Mouse (Mus musculus): ENCODE measurements around the gene Slc35e4.
"Not testable (repeated sequence)": the region's sequence is repeated elsewhere in the genome, so short reads cannot be mapped to it uniquely, and the experiment has no call there.

The Slc35e4 gene

DNA sequence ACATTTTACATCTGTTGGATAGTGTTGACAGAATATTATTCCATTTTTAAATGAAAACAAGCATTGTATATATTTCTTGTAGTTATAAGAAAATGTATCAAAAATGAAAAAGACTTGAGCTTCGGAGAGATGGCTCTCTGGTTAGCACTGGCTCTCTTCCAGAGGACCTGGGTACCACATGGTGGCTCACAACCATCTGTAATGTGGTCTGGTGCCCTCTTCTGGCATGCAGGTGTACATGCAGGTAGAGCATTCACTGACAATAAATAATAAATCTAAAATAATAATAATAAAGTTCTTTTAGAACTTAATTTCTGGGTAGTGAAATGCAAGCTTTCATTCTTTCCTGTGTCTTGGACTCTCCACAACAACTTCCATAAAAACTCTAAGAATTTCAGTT lies 4.3 kb upstream of the Slc35e4 start:
- no peak for DNase-seq (ENCODE audit: low spot score in 2 of 2)

DNA sequence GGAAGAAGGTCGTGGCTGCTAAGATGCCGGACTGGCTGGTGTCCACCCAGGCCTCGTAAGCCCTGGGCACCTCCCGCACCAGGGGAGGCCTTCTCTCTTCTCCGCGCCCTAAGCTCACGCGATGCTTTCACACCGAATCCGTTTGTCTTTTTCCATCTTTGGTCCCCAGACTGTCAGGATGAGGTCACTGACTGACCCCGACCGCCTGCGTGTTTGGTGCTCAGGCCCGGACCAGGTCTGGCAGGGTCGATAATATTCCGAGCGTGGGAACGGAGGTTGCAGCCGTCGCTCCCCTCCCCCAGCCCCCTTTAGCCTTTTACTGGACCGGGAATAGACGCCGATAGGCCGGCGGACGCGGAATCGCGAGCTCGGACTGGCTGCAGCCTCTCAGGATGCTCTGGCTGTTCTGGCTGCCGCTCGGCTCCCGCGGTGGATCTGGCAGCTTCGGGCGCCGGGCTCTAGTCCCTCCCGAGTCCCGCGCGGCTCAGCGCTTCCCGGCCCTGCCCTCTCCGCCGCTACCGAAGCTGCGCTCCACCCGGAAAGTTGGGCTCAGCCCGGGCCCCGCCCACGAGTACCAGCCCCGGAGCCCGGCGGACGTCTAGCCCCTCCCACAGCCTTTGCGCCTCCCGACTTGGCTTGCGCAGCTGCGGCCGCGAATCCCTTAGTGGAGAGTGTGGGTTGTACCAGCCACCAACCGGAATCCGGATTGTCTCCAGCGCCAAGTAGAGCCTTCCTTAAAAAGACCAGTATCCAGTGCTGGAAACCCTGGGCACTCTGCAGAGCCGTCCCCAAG lies 952 bp downstream of the Slc35e4 start:
- peak; percentile 85 to 89 for DNase-seq (ENCODE audit: low spot score in 2 of 2)

DNA sequence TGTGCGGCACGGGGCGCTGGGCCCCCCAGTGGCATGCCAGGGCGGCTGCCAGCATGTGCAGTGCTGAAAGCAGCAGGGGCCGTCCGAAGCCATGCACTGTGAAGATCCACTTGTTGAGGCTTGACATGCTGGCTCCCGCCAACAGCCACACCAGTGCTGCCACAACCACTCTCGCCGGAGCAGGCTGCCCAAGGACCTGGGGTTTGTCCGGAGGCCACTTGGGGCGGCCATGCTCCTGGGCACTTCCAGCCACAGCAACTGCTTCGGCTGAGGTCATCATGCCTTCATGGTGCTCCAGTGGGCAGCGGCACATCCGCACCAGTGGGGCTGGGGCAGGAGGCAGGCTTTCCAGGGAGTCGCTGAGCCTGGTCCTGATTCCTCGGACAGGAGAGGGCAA lies 1.6 kb downstream of the Slc35e4 start:
- DNase-seq (ENCODE audit: low spot score in 2 of 2), result peak in 1 of 2 experiments; percentile 29

DNA sequence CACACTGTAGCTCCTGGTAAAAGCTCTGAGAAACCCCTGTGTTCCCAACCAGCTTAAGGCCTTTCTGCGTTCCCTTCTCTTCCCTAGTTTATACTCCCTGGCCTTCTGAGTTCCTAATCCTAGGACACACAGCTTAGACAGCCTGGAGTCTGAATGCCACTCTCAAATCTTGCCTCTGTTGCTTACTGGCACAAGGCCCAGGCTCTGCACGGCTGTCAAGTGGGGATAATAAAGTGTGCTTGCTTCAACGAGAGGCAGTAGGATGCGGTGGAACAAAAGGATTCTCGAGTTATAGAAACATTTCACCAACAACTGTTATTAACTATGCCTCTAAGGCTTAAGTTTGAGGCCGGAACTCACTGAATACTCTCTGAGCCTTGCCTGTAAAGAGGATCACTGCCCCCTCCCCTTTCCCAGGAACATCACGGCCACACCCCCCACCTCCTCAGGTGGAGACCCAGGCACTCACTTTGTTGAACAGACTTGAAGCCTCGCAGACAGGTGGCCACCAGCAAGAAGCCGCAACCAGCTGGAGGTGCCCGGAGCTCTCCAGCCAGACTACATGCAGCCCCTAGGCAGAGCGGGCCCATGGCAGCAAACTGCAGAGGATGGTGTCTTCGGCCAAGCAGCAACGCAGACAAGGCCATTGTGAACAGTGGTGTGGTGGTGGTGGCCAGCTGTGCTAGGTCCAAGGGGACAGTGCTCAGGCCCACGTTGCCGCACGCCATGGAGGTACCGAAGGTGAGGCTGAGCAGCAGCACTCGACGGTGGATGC lies 2.2 kb downstream of the Slc35e4 start:
- DNase-seq (ENCODE audit: low spot score in 2 of 2), result no peak

DNA sequence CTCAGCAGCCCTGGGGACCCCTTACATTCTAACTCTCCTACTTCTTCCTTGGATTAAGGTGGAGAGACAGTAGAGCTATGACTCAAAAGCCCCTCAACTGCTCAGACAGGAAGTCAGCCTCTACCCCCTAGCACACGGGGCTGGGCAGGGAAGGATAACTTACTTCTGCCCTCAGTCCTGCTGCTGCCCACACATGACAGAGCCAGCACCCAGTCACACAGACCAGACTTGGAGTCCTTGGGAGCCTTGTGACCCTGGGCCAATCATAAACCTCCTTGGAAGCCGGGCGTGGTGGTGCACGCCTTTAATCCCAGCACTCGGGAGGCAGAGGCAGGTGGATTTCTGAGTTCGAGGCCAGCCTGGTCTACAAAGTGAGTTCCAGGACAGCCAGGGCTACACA lies 3.0 kb downstream of the Slc35e4 start:
- DNase-seq (ENCODE audit: low spot score in 2 of 2), result not testable (repeated sequence)

DNA sequence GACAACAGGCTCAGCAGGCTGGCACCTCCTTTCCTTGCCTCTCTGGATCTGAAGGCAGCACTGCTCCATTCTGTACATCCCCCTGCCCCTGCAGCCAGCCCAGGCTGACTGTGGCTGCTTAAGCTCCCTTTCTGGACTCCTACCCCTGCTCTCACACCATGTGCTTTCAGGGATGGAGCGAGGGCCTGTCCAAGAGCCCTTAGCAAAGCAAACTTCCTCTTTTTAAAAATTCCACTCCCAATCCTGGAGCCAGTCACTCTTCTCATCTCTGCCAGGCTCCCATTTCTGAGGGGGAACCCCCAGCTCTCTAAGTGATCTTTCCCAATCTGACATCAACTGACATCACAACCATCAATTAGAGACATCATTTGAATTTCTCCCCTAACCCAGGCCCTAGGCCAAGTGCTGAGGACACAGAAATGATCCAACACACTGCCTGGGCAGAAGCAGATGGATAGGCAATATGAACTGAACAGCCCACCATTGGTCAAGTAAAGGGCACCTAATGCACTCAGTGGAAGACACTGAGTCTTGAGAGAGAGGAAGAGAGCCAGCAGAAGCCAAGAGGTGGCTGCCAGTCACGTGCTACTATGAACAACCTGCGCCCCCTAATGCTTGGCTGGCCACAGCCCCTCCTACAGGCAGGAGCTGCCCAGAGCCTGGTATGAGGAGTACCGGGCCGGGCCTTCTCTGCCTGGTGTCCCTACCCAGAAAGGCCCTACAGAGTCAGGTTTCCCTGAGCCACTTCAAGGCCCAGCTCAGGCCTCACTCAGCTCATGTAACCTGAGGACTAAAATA lies 3.8 kb downstream of the Slc35e4 start:
- DNase-seq (ENCODE audit: low spot score in 2 of 2), result no peak

DNA sequence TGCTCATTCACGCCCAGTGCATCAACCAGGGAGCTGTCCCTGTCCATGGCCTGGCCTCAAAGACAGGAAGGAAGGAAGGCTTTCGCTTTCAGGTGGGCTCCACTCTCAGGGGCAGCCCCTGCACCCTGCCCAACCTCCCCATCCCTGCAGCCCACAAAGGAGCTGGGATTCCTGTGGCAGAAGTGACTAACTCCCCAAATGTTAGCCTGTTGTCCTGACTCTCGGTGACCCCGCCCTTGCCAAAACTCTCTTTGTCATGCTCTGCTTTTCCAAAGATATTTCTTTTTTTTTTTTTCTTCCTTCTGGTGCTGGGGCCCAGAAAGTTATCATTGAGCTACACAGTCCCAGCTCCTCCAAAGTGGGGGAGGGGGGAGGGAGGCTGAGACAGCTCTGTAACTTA lies 5.2 kb downstream of the Slc35e4 start:
- DNase-seq (ENCODE audit: low spot score in 2 of 2), result no peak

DNA sequence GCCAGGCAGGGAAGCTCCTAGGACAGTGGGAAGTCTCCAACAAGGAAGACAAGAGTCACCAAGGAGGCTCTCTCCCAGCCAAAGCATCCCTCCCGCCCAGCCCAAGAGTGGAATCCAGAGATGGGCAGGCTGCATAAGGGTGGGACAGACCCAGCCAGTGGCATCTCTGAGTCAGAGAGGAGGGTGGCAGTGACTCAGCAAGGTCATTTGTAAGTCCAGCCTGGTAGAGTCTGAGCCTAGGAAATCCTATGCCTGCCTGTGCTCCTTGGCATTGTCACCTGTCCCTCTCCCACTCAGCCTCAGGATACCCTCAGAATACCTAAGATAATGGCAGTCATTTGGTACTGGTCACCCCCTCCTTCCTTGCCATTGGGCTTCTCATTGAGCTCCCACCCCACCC lies 9.0 kb downstream of the Slc35e4 start:
- DNase-seq (ENCODE audit: low spot score in 2 of 2), result no peak

DNA sequence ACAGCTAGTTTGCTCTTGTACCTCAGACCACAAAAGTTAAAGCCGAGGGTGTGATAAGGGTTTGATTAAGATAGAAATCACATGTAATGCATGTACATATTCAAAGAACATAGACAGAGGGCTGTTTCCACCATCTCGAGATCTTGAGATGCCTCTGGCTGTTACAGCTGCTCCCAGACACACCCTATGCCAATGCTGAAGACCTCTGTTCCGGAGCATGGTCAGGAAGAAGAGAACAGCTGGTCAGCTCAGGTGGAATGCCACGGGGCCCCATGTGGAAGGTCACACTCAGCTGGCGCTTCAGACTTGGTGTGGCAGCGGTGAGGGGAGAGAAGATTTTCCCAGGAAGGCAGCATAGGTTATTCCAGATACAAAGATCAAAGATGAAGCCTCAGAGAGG lies 9.8 kb downstream of the Slc35e4 start:
- no peak for DNase-seq (ENCODE audit: low spot score in 2 of 2)

DNA sequence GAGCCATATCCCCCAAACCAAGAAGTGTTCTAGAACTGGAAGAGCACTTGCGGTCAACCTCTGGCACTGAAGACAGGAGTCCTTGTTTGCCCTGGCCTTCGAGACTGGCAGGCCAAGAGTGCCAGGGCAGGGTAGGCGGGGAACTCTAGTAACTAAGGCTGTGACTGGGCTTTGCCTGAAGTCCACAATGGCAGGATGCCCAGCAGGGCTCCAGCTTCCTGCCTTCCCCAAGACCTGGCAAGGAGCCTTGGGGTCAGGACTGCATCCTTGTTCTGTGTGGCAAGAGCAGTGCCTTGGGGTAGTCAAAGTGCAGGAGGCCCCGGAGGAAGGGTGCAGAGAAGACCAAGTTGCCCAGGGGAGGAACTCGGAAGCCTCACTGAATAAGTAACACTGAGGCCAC lies 11.4 kb downstream of the Slc35e4 start:
- peak in 1 of 2 experiments; percentile 71 for DNase-seq (ENCODE audit: low spot score in 2 of 2)

DNA sequence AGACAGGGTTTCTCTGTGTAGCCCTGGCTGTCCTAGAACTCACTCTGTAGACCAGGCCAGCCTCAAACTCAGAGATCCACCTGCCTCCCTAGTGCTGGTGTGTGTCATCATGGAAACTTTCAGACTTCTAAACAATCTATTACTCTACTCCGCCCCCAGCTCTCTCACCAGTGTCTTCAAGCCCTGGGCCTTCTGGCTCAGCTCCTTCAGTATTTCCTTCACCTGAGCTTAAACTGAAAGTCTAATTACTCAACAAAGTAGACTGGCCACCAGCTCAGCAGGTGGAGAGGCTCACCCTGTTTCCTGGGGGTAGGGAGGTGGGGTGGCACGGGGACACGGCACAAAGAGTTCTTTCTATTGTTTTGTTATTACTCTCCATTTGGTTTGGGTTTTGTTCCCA lies 11.9 kb downstream of the Slc35e4 start:
- DNase-seq (ENCODE audit: low spot score in 2 of 2), result no peak

DNA sequence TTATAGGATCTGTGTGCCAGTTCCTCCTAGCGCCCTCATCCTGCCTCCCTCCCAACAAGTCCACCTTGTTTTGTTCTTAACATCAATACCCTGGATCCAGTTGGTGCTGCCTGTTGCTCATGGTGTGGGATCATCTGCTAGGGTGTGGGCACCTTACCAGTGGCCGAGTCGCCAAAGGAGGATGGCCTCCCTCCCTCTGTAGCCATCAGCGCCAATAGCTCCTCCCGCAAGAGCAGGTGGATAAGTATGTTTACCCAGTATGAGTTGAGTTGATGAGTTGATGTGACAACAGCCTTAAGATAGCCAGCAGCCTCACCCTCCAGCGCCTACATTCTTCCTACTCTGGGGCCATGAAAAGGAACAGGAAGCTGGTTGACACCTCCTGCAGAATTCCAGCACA lies 14.2 kb downstream of the Slc35e4 start:
- no peak for DNase-seq (ENCODE audit: low spot score in 2 of 2)

DNA sequence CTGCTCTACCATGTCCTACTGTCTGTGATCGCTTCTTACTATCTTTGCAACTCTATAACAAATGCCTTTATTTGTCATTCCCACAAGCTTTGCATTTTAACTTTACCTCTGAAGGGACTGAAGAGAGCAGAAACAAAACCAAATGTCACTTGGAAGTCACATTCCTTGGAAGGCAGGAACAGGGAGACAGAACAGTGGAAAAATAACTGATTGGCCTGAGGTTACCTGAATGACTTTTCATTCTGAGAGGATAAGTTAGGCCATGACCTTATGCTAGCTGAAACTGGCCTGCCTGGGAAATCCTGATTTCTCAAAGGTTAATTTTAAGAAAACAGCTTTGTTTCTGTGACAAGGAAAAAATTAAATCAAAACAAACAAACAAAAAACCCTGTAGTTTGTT lies 18.5 kb downstream of the Slc35e4 start:
- DNase-seq (ENCODE audit: low spot score in 2 of 2), result no peak

DNA sequence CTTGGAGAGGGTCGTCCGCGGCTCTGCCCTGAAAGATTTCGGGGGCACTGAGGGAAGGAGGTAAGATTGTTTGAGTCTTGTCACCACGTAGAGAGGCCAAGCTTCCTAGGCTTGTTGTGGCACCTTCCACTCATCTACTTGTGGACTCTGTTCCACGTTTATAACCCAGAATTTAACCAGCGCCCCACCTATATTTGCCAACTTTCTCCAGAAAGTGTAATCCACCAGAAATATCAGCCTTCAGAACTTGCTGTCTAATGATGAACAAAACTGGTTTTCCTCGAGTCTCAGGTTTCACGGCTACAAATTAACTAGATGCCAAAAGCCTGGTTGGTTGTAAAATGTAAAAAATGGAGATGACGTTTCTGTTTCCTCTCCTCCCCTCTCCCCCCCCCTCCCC lies 19.0 kb downstream of the Slc35e4 start:
- no peak for DNase-seq (ENCODE audit: low spot score in 2 of 2)

DNA sequence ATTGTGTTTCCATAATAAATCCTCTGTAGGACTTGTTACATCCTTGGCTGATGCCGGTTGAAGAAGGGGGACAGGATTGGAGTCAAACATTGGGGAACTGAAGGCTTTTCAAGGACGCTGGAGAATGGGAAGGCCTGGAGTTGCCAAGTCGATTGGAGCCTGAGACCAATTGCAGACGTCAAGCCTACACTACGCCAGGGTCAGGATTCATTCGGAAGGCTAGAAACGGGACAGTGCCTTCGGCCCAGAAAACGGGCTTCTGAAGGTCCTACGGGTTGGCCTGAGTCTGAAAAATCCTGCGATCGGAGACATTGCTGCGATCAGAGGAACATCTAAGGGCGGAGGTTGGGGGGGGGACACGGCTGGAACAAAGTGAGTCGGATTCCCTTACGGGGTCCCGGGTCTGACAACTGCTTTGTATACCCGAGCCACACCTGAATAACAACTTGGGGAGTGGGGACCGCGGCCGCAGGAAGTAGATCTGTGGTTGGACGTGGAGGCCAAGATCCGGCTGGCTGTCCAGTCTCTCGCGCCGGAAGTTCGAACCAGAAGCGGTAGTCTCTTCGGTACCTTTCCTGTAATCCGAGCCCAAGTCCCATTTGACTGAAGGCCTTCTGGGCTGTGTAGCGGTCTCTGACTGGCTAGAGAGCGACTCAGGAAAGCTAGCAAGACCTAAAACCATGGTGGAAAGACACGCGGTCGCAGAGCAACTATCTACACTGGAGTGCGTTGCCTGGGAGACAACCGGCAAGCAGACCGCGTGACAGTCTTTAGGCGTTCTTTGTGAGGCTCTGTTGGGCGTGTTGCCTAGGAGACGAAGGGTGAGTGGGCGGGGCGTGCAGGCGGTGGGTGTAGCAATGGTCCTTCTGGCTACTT lies 19.8 kb downstream of the Slc35e4 start, which contains the start of the genes 4921536K21Rik and Dusp18:
TSS of gene 4921536K21Rik (minus strand) at position 693 of the 876 bp plus-strand sequence.
TSS of gene Dusp18 (plus strand) at position 835 of the 876 bp plus-strand sequence.
- peak; percentile 84 to 94 for DNase-seq (ENCODE audit: low spot score in 2 of 2)

DNA sequence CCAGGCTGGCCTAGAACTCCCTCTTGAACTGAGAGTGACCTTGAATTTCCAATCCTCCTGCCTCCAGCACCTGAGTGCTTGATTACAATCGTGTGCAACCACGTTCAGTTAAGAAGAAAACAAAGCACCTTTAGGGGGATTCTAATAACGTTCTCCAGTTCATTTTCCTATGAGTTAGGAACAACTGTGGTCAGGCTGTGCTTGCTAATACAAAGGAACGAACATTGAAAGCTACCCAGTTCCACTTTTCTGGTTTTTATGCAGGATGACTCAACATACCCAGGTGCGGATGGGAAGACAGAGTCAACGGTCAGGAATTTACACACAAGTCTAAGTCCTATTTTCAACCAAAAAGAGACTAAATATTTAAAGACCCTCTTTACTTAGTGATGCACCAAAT lies 20.5 kb downstream of the Slc35e4 start:
- no peak for DNase-seq (ENCODE audit: low spot score in 2 of 2)

DNA sequence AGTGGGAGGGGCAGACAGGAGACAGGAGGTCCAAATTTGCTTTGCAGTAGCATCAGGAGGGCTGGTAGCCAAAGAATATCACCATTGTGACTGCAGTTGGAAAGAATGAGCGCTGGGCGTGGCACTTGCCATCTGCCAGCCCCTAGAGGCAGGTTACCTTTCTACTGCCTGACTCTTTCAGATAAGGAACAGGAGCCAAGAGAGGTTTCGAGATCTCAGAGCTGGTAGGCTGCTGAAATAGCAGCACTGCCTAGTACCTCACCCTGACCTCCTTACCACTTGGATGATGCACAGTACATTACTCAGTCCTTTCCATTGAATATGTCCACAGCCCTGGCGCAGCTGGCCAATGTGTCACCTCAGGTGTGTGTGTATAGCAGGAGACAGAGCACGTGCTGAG lies 27.1 kb downstream of the Slc35e4 start:
- no peak for DNase-seq (ENCODE audit: low spot score in 2 of 2)

DNA sequence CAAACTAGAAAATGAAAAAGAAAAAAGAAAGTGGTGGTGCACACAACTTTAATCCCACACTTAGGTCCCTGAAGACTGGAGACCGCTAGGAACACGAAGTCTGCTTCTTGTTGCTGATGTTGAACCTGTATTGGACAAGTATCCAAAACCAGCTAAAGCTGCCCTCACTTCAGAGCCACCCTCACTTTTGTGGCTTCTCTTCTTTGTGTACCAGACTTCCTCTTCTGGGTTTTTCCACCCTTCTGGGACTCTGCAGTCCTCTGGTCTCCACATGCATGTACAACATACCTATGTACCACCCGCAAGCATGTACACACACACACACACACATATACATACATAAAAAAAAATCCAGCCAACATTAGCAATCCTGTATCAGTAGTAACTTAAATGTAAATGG lies 30.8 kb downstream of the Slc35e4 start:
- DNase-seq (ENCODE audit: low spot score in 2 of 2), result no peak

DNA sequence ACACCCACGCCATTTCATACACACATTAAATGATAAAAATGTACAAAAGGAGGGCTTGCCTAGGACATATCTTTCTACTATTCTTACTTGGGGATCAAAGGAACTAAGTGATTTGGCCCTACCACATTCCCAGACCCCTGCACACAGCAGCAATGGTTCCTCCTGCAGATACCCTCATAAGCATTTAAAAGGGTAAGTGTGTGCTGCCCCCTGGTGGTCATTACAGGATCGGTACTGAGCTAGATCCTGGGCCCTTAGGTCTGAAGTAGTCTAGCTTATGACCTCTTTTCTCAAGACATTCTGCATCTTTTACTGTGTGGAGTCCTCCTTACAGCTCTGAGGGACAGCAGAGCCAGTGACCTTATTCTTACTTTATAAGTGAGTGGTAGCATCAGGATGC lies 34.6 kb downstream of the Slc35e4 start:
- peak; percentile 26 to 77 for DNase-seq (ENCODE audit: low spot score in 2 of 2)

DNA sequence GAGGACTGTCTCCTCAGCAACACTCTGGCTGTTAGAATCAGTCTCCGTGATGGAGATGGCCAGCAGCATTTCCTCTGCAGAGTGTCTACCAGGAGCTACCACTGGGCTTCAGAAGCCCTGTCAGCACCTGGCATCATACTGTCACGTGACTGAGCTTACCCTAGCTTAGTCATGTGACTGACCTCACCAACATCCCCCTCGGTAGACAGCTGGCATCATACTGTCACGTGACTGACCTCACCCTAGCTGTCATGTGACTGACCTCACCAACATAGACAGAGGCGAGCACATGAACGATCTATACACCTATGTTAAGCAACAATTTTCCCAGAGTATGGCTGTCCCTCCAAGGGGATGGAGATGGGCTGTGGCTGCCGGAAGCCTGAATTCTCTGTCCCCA lies 35.8 kb downstream of the Slc35e4 start:
- DNase-seq (ENCODE audit: low spot score in 2 of 2), result no peak

DNA sequence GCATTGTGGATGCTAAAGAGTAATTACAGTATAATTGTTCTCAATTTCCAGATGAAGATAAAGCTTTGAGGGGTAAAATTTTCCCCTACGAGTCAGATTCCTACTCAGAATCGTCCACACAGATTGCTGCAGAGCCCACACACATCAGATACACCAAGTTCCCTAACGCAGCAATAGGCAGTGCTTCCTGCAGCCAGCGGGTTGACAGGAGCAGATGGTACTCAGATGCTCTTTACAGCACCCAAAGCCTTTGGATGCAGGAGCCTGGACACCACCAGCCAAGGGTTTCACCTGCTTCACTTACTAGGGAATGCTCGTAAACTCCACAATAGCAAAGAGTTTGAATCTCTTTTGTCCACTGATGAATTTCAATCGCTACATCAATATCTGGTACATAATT lies 38.0 kb downstream of the Slc35e4 start:
- DNase-seq (ENCODE audit: low spot score in 2 of 2), result no peak

All from urinary bladder, postnatal 4 days (tissue).